In the genomic region with DNA sequence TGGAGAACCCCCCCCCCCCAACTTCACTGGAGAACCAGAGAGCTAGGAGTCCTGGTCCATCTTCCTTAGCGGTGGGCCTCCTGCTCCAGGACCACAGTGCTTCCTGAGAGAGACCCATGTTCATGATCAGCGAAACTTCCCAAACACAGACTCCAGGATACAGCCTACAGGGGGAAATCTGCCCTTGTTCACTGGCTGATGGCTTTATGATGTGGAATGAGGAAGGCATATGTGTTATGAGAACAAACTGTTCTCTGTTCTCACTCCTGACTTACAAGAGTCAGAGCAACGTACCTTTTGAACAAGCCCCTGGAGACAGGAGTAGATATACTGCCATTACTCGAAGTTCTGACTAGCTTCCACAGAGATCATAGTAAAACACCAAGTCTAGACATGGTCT, we compare ENCODE assay signal across 26 mouse cellular contexts.
"Had no signal": no experiment of that assay in that cellular context is flagged by ENCODE, and none has a peak within 500 bp of the region (broad histone marks: within the 10 kb centered on the region; RNA-seq: fewer than 3 reads in every experiment).

No protein-coding gene starts in this region.

- H3K27me3 ChIP-seq: heart, embryonic 12.5 days; heart, embryonic 15.5 days; hindbrain, embryonic 12.5 days; intestine, embryonic 15.5 days; limb, embryonic 13.5 days; limb, embryonic 15.5 days had no signal

- DNase-seq: gastrocnemius, adult 2 months; gastrocnemius, postnatal 10 days; gastrocnemius, postnatal 25 days; heart, postnatal 10 days; heart, postnatal 4 days; kidney, adult 18-20 months; kidney, adult 8-10 months; kidney, postnatal 10 days; kidney, postnatal 25 days; layer of hippocampus, adult 9-11 months; layer of hippocampus, postnatal 36 days; left cerebral cortex, postnatal 4 days had no signal

- H3K9me3 ChIP-seq: heart, embryonic 12.5 days; heart, embryonic 15.5 days; hindbrain, embryonic 10.5 days; hindbrain, embryonic 12.5 days; intestine, embryonic 15.5 days; limb, embryonic 13.5 days; limb, embryonic 15.5 days; liver, embryonic 12.5 days had no signal

- H3K4me2 ChIP-seq: heart, embryonic 12.5 days; heart, embryonic 15.5 days; hindbrain, embryonic 12.5 days; hindbrain, embryonic 14.5 days; intestine, embryonic 15.5 days; limb, embryonic 13.5 days; limb, embryonic 15.5 days; liver, embryonic 12.5 days had no signal

- H3K27ac ChIP-seq: gastrocnemius, adult 2 months; hindbrain, embryonic 10.5 days; hindbrain, embryonic 12.5 days; hindbrain, embryonic 14.5 days; intestine, embryonic 15.5 days; limb, embryonic 13.5 days; limb, embryonic 15.5 days; liver, embryonic 12.5 days; liver, embryonic 14.5 days had no signal

- H3K36me3 ChIP-seq: heart, embryonic 15.5 days; intestine, embryonic 15.5 days; limb, embryonic 13.5 days; limb, embryonic 15.5 days; liver, embryonic 12.5 days had no signal

- ATAC-seq: forebrain, embryonic 16.5 days; hindbrain, embryonic 16.5 days; inflammation-experienced regulatory T-cells, adult 6 months; intestine, embryonic 15.5 days; intestine, postnatal 0 days; liver, embryonic 12.5 days had no signal

- H3K4me3 ChIP-seq: gastrocnemius, adult 2 months; heart, embryonic 12.5 days; heart, embryonic 15.5 days; hindbrain, embryonic 10.5 days; hindbrain, embryonic 12.5 days; intestine, embryonic 15.5 days; limb, embryonic 13.5 days; limb, embryonic 15.5 days; liver, embryonic 12.5 days had no signal

- H3K9ac ChIP-seq: heart, embryonic 12.5 days; heart, embryonic 15.5 days; hindbrain, embryonic 12.5 days; hindbrain, embryonic 14.5 days; intestine, embryonic 15.5 days; limb, embryonic 13.5 days; limb, embryonic 15.5 days; liver, embryonic 12.5 days; liver, embryonic 14.5 days had no signal
